Mouse (Mus musculus) bone marrow macrophage, adult 2 months (primary cell): Measurements from ENCODE around the gene Trip4. TPM values are rescaled to one million over a fixed set of nuclear protein-coding genes. Genes with fewer than 3 reads are reported as not detected.

Experiments used
- H3K27ac ChIP-seq: 2 replicates; pipeline ENCODE4 v1.5.1; 2012; ENCODE audit warnings: low read depth, low read length; ENCODE audit not compliant: insufficient read depth
- H3K4me1 ChIP-seq: 2 replicates; pipeline ENCODE4 v1.6.1; 2012; ENCODE audit warnings: low read length; ENCODE audit not compliant: control insufficient read depth, insufficient read depth
- H3K4me3 ChIP-seq: 2 replicates; pipeline ENCODE4 v1.5.1; 2012; ENCODE audit warnings: mild to moderate bottlenecking, low read length, moderate library complexity; ENCODE audit not compliant: insufficient read depth
- CTCF ChIP-seq: IDR thresholded peaks from 2 replicates; pipeline ENCODE4 v1.5.1; 2012; ENCODE audit warnings: low read depth, mild to moderate bottlenecking, low read length, moderate library complexity
- POLR2A ChIP-seq: IDR thresholded peaks from 2 replicates; pipeline ENCODE4 v1.6.1; 2012; ENCODE audit warnings: mild to moderate bottlenecking, low read depth, low read length, borderline replicate concordance
- polyA plus RNA-seq: library from polyadenylated mRNA; stranded (reverse); fragments of >200 nt; gene quantifications from 2 replicates; pipeline ENCODE4 v1.2.4, GENCODE M21; 2012; ENCODE audit not compliant: missing spikeins, insufficient read depth, insufficient read length

Gene Trip4
- polyA plus RNA-seq, 1 experiment: 20.2 TPM

GRCm38 (mm10) chr9:65826588-65827343 lies 81.8 kb downstream of the Trip4 start:
- Histone ChIP-seq H3K4me3 (peak overlapping the region; percentile 61), H3K27ac (peak overlapping the region; percentile 24; the same call in 1 of the 2 replicates), H3K4me1 (peaks cover 38% of the 10 kb centered on the region)
- TF ChIP-seq CTCF (no peak), POLR2A (no peak)

- H3K4me3 ChIP-seq: peak overlapping the region; percentile 61
- TF ChIP-seq POLR2A (no peak), CTCF (no peak)
- peaks cover 41% of the 10 kb centered on the region for H3K4me1 ChIP-seq
- no peak overlapping the region for H3K27ac ChIP-seq
Measured at GRCm38 (mm10) chr9:65826226-65826587, 82.4 kb downstream of the Trip4 start.

- Histone ChIP-seq H3K4me3 (no peak overlapping the region), H3K27ac (no peak overlapping the region), H3K4me1 (peaks cover 42% of the 10 kb centered on the region)
- TF ChIP-seq CTCF: no peak
- TF ChIP-seq POLR2A: no peak
Measured at GRCm38 (mm10) chr9:65823716-65824462, 84.7 kb downstream of the Trip4 start.

GRCm38 (mm10) chr9:65822011-65822410 lies 86.6 kb downstream of the Trip4 start:
- Histone ChIP-seq H3K4me1 (peaks cover 35% of the 10 kb centered on the region), H3K27ac (no peak overlapping the region), H3K4me3 (no peak overlapping the region)
- TF ChIP-seq CTCF: no peak
- no peak for TF ChIP-seq POLR2A

- Histone ChIP-seq H3K4me3 (no peak overlapping the region), H3K4me1 (peaks cover 28% of the 10 kb centered on the region), H3K27ac (no peak overlapping the region)
- TF ChIP-seq CTCF: no peak
- no peak for TF ChIP-seq POLR2A
Measured at GRCm38 (mm10) chr9:65820301-65820700, 88.3 kb downstream of the Trip4 start.

GRCm38 (mm10) chr9:65818402-65818801 lies 90.2 kb downstream of the Trip4 start:
- Histone ChIP-seq H3K4me1 (peaks cover 20% of the 10 kb centered on the region), H3K27ac (no peak overlapping the region), H3K4me3 (no peak overlapping the region)
- TF ChIP-seq CTCF (no peak), POLR2A (no peak)

- peaks cover 6% of the 10 kb centered on the region for H3K4me1 ChIP-seq
- H3K4me3 ChIP-seq: no peak overlapping the region
- no peak for TF ChIP-seq POLR2A
- no peak for TF ChIP-seq CTCF
- no peak overlapping the region for H3K27ac ChIP-seq
Measured at GRCm38 (mm10) chr9:65812841-65813240, 95.8 kb downstream of the Trip4 start.

- Histone ChIP-seq H3K27ac (no peak overlapping the region), H3K4me3 (no peak overlapping the region), H3K4me1 (peaks cover 6% of the 10 kb centered on the region)
- TF ChIP-seq CTCF (no peak), POLR2A (no peak)
Measured at GRCm38 (mm10) chr9:65811784-65812183, 96.8 kb downstream of the Trip4 start.

- TF ChIP-seq POLR2A (no peak), CTCF (no peak)
Measured at GRCm38 (mm10) chr9:65807818-65808217, 100.8 kb downstream of the Trip4 start.

GRCm38 (mm10) chr9:65807251-65807650 lies 101.3 kb downstream of the Trip4 start:
- Histone ChIP-seq H3K4me3 (no peak overlapping the region), H3K27ac (no peak overlapping the region), H3K4me1 (no peaks in the 10 kb centered on the region; the same call in 1 of the 2 replicates)
- no peak for TF ChIP-seq POLR2A
- TF ChIP-seq CTCF: no peak

More at GRCm38 (mm10) chr9:65807818-65808217, 100.8 kb downstream of the Trip4 start:
- Histone ChIP-seq H3K27ac (no peak overlapping the region), H3K4me1 (no peaks in the 10 kb centered on the region; the same call in 1 of the 2 replicates), H3K4me3 (no peak overlapping the region)
